Mouse (Mus musculus): ENCODE results near the gene Ahnak. TPM values are rescaled to one million over a fixed set of nuclear protein-coding genes. Genes with fewer than 3 reads are reported as not detected.
"Not testable (repeated sequence)": the region's sequence is repeated elsewhere in the genome, so short reads cannot be mapped to it uniquely, and the experiment has no call there.

The Ahnak gene
- polyA plus RNA-seq, 1 experiment from 2014 or later: 15.1 TPM

DNA sequence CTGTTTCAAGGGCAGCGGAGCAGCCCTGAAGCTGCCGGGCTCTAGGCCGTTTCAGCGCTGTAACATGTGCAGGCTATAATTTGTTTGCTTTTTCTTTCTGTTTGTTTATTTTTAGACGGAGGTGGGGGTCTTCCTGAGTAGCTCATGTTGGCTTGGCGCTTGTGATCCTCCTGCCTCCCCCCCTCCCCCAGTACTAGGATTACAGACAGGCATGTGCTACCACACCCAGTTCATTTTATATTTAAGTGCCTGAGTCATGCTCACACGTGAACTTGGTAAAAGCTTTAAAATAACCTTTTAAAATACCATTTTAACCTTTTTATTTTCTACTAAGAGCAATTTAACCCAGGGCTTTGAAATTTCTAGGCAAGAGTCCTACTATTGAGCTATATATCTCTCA is 50.8 kb downstream of the Ahnak start:
- 44% methylated on average over 7 of the region's 7 CpGs for WGBS
- no peaks in the 10 kb centered on the region for H3K9me3 ChIP-seq
- H3K4me1 ChIP-seq: peaks cover 13% of the 10 kb centered on the region; the same call in 1 of the 2 replicates
- H3K27me3 ChIP-seq (ENCODE audit: insufficient read depth, poor library complexity, severe bottlenecking): no peaks in the 10 kb centered on the region
- DNase-seq (ENCODE audit: low spot score): no peak
- H3K4me3 ChIP-seq: no peak overlapping the region
- H3K27ac ChIP-seq: peak overlapping the region; percentile 53; the same call in 1 of the 2 replicates
- no peaks in the 10 kb centered on the region for H3K36me3 ChIP-seq

DNA sequence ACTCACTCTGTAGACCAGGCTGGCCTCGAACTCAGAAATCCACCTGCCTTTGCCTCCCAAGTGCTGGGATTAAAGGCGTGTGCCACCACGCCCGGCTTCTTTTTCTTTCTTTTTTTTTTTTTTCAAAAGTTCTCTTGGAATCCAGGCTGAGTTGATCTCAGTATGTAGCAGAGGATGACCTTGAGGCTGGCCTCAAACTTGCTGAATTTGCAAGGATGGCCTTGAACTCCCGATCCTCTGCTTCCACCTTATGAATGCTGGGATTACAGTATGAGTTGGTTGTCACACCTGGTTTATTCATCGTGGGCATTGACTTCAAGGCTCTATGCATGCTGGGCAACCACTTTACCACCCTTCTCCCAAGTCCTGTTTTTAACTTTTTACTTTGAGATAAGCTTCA is 51.6 kb downstream of the Ahnak start:
- Histone ChIP-seq H3K4me3 (no peak overlapping the region), H3K4me1 (peaks cover 13% of the 10 kb centered on the region; the same call in 1 of the 2 replicates), H3K27me3 (ENCODE audit: insufficient read depth, poor library complexity, severe bottlenecking) (no peaks in the 10 kb centered on the region), H3K27ac (no peak overlapping the region), H3K36me3 (no peaks in the 10 kb centered on the region), H3K9me3 (no peaks in the 10 kb centered on the region)
- 88% methylated on average over 6 of the region's 6 CpGs for WGBS
- DNase-seq (ENCODE audit: low spot score): no peak

DNA sequence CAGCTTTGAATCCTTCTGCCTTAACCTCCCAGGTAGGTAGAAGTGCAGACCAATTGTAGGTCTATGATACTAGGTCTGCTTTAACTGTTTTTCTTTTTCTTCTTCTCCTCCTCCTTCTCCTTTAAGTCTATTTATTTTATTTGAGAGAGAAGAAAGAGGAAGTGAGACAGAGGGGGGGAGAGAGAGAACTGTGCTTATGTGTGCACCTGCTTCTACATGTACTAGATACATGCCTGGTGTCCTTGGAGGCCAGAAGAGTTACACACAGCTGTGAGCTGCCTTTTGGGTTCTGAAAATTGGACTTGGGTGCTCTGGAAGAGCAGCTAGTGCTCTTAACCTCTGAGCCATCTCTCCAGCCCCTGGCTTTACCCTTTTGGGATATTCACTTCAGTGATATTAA is 52.0 kb downstream of the Ahnak start:
- no peak for DNase-seq (ENCODE audit: low spot score)
- H3K27me3 ChIP-seq (ENCODE audit: insufficient read depth, poor library complexity, severe bottlenecking): no peaks in the 10 kb centered on the region

DNA sequence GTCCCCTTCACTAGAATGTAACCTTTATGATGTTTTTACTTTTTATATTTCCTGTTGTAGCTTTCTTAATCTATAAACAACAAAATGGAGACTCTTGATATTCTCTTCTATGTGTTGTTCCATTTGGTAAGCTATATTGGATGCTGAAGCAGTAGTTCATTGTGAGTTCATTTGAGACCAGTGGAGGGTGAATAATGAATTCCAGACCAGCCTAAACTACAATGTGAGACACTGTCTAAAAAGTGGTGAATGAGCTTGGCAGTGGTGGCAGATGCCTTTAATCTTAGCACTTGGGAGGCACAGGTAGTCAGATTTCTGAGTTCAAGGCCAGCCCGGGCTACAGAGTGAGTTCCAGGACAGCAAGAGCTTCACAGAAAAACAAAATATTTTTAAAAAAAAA is 54.0 kb downstream of the Ahnak start:
- no peaks in the 10 kb centered on the region for H3K27me3 ChIP-seq (ENCODE audit: insufficient read depth, poor library complexity, severe bottlenecking)
- no peaks in the 10 kb centered on the region for H3K36me3 ChIP-seq
- H3K9me3 ChIP-seq: no peaks in the 10 kb centered on the region
- H3K4me1 ChIP-seq: peaks cover 22% of the 10 kb centered on the region
- 89% methylated on average over 1 of the region's 1 CpGs for WGBS
- no peak for DNase-seq (ENCODE audit: low spot score)
- no peak overlapping the region for H3K27ac ChIP-seq
- no peak overlapping the region for H3K4me3 ChIP-seq

More for the DNA sequence above, 52.0 kb downstream of the Ahnak start:
- H3K36me3 ChIP-seq: no peaks in the 10 kb centered on the region
- H3K4me3 ChIP-seq: no peak overlapping the region
- no peaks in the 10 kb centered on the region for H3K9me3 ChIP-seq
- H3K4me1 ChIP-seq: peaks cover 13% of the 10 kb centered on the region; the same call in 1 of the 2 replicates
- no peak overlapping the region for H3K27ac ChIP-seq

DNA sequence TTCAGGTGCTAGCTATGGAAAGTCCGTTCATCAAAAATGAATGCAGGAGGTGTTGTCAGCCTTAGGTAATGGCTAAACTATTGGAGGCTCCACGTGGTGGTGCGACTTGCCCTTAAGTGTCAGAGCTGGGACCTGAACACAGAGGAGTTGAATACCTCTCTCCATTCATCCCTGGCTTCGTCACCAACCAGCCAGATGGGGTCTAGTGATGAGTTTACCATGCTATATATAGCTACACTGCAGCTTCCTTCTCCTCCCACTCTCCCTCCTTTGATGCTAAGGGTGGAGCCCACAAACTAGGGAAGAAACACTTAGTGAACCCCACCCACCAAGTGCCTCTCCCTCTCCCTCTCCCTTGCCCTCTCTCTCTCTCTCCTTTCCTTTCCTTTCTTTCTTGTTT is 55.2 kb downstream of the Ahnak start:
- Histone ChIP-seq H3K4me3 (no peak overlapping the region), H3K9me3 (no peaks in the 10 kb centered on the region), H3K4me1 (peaks cover 22% of the 10 kb centered on the region), H3K27me3 (ENCODE audit: insufficient read depth, poor library complexity, severe bottlenecking) (no peaks in the 10 kb centered on the region), H3K36me3 (no peaks in the 10 kb centered on the region), H3K27ac (peak overlapping the region; percentile 42; the same call in 1 of the 2 replicates)
- peak; percentile 80 for DNase-seq (ENCODE audit: low spot score)
- 57% methylated on average over 4 of the region's 4 CpGs for WGBS

DNA sequence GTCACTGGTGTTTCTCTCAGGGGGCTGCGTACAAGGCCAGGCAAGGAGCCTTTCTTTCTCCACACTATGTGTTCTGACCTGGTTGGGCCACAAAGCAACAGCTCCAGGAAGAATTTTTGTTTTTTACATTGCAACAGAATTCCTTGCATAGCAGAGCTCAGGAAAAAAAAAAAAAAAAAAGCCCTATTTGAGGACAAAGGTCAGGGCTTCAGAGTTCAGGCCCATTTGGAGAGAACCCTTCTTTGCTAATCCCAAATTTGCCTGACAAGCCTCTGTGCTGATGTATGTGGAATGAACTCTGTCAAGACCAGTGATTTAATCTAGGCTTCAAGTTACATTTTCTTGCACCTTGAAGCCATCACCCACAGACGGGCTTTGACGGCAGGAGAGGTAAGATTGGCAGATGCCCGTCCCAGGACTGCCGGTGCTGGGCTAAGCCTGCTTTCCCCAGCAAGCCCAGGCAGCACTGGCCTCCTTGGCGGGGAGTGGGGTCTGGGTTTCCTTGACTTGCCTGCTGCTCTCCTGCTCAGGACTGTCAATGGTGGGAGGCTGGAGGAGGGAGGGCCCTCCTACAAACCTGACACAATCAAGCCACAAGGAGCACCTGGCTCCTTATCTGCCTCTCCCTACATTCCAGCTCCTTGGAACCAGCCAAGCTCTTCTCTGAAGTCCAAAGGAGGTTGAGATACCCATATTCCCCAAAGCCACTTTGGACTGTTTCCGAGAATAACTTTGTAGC is 58.3 kb downstream of the Ahnak start:
- Histone ChIP-seq H3K4me3 (no peak overlapping the region), H3K27ac (peak overlapping the region; percentile 69), H3K27me3 (ENCODE audit: insufficient read depth, poor library complexity, severe bottlenecking) (no peaks in the 10 kb centered on the region), H3K4me1 (peaks cover 20% of the 10 kb centered on the region), H3K9me3 (no peaks in the 10 kb centered on the region), H3K36me3 (no peaks in the 10 kb centered on the region)
- DNase-seq (ENCODE audit: low spot score): no peak
- 49% methylated on average over 7 of the region's 7 CpGs for WGBS

DNA sequence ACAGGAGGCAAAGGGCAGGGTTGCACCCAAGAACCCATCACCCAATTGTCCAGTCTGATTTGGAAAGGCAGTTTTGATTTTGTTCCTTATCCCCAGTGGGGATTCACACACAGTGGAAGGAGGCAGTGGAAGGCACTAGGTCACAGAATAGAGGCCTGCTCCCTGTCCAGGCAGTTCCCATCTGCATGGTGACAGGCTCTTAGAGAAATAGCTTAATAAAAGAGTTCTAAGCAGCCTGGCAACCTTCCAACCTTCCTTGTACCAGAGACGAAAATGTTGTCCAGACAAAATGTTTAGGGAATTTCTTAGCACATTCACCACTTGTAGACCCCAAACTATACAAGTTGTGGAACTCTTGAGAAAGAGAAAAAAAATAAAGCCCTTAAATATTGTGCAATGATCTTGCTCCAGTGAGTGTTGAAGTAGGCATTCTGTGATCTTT is 58.9 kb downstream of the Ahnak start:
- no peaks in the 10 kb centered on the region for H3K27me3 ChIP-seq (ENCODE audit: insufficient read depth, poor library complexity, severe bottlenecking)
- peaks cover 26% of the 10 kb centered on the region for H3K4me1 ChIP-seq
- 31% methylated on average over 1 of the region's 1 CpGs for WGBS
- no peaks in the 10 kb centered on the region for H3K9me3 ChIP-seq
- peak overlapping the region; percentile 69; the same call in 1 of the 2 replicates for H3K27ac ChIP-seq
- no peaks in the 10 kb centered on the region for H3K36me3 ChIP-seq
- H3K4me3 ChIP-seq: no peak overlapping the region
- no peak for DNase-seq (ENCODE audit: low spot score)

DNA sequence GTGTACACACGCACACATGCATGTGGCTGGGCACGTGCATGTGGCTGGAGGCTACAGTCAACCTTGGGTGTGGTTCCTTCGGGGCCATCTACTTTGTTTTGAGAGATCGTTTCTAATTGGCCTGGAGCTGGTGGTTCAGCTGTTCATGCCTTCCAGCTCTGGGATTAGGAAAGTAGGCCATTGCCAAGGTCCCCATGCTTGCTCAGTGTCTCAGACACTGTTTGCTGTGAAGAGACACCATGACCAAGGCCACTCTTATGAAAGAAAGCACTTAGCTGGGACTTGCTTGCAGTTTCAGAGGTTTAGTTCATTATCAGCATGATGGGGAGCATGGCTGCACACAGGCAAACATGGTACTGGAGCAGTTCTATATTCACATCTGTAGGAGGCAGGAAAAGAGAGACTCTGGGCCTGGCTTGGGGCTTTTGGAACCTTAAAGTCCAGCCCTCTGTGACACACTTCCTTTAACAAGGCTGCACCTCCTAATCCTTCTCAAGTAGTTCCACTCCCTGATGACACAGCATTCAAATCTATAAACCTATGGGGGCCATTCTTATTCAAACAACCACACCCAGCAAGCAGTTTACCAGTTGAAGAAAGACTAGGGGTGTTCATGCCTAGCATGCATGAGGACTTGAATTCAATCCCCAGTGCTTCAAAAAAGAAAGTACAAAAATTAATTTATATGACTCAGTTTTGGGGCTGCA is 60.0 kb downstream of the Ahnak start:
- no peaks in the 10 kb centered on the region for H3K36me3 ChIP-seq

DNA sequence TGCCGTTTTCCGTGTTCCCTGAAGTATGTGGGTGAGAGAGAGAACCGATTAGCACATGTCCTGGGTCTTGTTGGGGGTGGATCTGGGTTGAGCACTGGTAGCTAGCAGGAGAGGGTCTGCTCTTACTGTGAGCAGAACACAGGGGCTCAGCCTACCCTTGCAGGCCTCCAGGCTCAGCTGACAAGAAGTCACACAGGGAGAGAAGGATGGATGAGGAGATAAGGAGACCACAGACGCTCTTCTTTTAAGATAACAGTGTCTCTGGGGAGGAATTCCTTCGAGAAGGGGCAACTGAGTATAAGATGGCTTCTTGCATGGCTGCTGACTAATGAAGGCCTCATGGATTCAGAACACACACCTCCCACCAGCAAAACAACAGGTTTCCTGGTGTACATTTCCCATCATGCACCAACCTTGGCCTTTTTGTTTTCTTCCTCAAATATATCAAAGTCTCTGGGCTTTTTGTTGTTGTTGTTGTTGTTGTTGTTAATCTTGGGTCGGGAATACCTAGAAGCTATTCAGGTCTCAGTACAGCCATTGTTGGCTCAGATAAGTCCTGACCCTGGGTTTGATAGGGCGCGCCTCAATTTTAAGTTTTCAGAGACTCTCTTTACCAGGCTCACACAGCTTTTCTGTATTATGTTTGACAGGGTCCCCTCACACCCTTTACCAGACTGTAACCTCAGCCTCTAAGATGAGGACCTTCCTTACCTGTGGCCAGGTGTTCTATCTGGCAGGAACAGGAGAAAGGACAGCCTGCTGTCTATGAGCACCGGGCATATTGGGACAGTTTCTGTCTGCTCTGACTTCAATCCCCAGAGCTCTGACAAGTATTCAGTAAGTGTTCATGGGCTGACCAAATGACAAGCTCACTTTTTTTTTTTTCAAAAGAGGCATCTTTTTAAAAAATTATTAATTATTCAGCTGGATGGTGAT is 61.5 kb downstream of the Ahnak start:
- H3K27ac ChIP-seq: peak overlapping the region; percentile 54
- 41% methylated on average over 9 of the region's 9 CpGs for WGBS

More for the DNA sequence above, 60.0 kb downstream of the Ahnak start:
- Histone ChIP-seq H3K9me3 (no peaks in the 10 kb centered on the region), H3K27me3 (ENCODE audit: insufficient read depth, poor library complexity, severe bottlenecking) (no peaks in the 10 kb centered on the region), H3K4me3 (no peak overlapping the region), H3K4me1 (peaks cover 32% of the 10 kb centered on the region), H3K27ac (0 out of 2 replicates have a peak overlapping the region, but pooled peaks have one; percentile 10)
- WGBS: 95% methylated on average over 4 of the region's 4 CpGs
- no peak for DNase-seq (ENCODE audit: low spot score)

DNA sequence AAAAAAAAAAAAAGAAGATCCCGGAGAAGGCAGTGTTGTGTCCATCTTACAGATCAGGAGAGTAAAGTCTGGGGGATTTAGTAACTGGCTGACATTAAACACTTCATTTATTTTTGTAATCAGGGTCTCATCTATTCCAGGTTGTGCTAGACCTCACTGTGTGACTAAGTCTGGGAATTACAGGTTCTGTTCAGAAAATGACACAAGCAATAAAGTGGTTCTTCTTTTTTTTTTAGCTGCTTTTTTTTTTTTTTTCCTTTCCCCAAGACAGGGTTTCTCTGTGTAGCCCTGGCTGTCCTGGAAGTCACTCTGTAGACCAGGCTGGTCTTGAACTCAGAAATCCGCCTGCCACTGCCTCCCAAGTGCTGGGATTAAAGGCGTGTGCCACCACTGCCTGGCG is 62.9 kb downstream of the Ahnak start:
- peaks cover 28% of the 10 kb centered on the region for H3K4me1 ChIP-seq
- H3K4me3 ChIP-seq; H3K27me3 ChIP-seq (ENCODE audit: insufficient read depth, poor library complexity, severe bottlenecking); H3K9me3 ChIP-seq; H3K27ac ChIP-seq; DNase-seq (ENCODE audit: low spot score); H3K36me3 ChIP-seq: not testable (repeated sequence)
- WGBS: 90% methylated on average over 4 of the region's 4 CpGs

More for the DNA sequence above, 61.5 kb downstream of the Ahnak start:
- H3K27me3 ChIP-seq (ENCODE audit: insufficient read depth, poor library complexity, severe bottlenecking): no peaks in the 10 kb centered on the region
- no peak for DNase-seq (ENCODE audit: low spot score)
- peaks cover 28% of the 10 kb centered on the region for H3K4me1 ChIP-seq
- H3K36me3 ChIP-seq: no peaks in the 10 kb centered on the region
- H3K4me3 ChIP-seq: no peak overlapping the region
- H3K9me3 ChIP-seq: no peaks in the 10 kb centered on the region

DNA sequence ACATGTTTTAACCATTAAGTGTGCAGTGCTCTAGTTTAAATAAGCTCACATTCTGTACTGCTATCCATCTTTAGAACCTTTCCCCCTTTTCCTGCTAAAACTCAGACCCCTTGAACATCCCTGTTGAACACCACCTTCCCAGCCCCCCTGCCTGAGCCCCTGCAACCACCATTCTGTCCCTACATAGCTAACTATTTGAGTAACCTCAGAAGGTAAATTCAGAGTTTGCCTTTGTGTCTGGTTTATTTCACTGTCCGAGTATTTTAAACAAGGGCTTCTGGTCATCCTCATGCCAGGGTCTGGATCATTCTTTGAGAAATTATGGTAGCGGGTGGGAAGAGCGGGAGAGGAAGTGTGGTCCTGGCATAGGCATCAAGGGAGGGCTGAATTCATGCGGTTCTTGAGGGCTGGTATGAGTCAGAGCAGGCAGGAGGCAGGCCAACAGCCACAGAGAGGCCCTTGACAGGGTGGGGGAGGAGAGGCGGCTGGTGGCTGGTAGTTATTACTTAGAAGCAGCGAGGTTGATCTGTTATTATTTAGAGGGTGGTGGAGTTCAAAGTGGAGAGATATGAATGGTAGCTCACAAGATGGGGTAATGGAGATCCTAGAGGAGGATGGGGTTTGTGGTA is 63.8 kb downstream of the Ahnak start:
- H3K4me1 ChIP-seq: peaks cover 22% of the 10 kb centered on the region
- H3K36me3 ChIP-seq: no peaks in the 10 kb centered on the region
- DNase-seq (ENCODE audit: low spot score): no peak
- no peaks in the 10 kb centered on the region for H3K27me3 ChIP-seq (ENCODE audit: insufficient read depth, poor library complexity, severe bottlenecking)
- H3K4me3 ChIP-seq: no peak overlapping the region
- WGBS: 25% methylated on average over 6 of the region's 6 CpGs
- H3K9me3 ChIP-seq: no peaks in the 10 kb centered on the region
- peak overlapping the region; percentile 23 for H3K27ac ChIP-seq

DNA sequence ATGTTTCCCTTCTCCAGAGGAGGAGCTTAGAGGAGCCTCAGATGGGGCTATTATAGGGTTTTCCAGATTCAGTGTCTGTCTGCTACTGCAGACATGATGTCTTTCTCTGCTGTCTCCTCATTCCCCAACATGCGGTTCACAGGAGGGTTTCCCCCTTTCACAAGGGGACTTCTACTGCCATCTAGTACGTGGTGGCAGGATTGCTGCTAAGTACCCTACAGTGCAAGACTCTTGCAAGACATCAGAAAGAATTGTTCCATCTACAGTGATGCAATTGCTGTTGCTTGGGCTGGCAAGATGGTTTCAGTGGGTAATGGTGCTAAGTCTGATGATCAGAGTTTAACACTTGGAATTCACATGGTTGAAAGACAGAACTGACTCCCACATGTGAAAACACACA is 66.1 kb downstream of the Ahnak start:
- Histone ChIP-seq H3K4me3 (no peak overlapping the region), H3K36me3 (no peaks in the 10 kb centered on the region), H3K4me1 (peaks cover 18% of the 10 kb centered on the region), H3K9me3 (no peaks in the 10 kb centered on the region), H3K27ac (no peak overlapping the region), H3K27me3 (ENCODE audit: insufficient read depth, poor library complexity, severe bottlenecking) (no peaks in the 10 kb centered on the region)
- 19% methylated on average over 2 of the region's 2 CpGs for WGBS
- no peak for DNase-seq (ENCODE audit: low spot score)
